Mouse (Mus musculus): ENCODE results near the gene Galnt16.

- TF ChIP-seq POLR2A (IDR thresholded peaks at IDR 0.05; ENCODE audit: insufficient read length, low read depth) (no peak), POLR2AphosphoS2 (IDR thresholded peaks at IDR 0.05; ENCODE audit: insufficient read length, low read depth) (no peak), E2F4 (IDR thresholded peaks at IDR 0.05; ENCODE audit: insufficient read depth) (no peak), MYOD1 (IDR thresholded peaks at IDR 0.05; ENCODE audit: control insufficient read depth in 1 of 3, insufficient read length in 2 of 3, low read depth in 2 of 3) (peak in 2 of 3 experiments; percentile 55 to 93), USF1 (IDR thresholded peaks at IDR 0.05; ENCODE audit: low read depth) (no peak), MAX (IDR thresholded peaks at IDR 0.05; ENCODE audit: low read depth) (no peak), TCF12 (IDR thresholded peaks at IDR 0.05; ENCODE audit: insufficient read depth, poor library complexity, severe bottlenecking) (peak; percentile 72)
These were observed 51.5 kb downstream of the Galnt16 start for GRCm38 (mm10) chr12:80569561-80569960.

Measured in myocyte (in vitro differentiated cells).